ENCODE assay signal across 29 mouse cellular contexts in the genomic region with DNA sequence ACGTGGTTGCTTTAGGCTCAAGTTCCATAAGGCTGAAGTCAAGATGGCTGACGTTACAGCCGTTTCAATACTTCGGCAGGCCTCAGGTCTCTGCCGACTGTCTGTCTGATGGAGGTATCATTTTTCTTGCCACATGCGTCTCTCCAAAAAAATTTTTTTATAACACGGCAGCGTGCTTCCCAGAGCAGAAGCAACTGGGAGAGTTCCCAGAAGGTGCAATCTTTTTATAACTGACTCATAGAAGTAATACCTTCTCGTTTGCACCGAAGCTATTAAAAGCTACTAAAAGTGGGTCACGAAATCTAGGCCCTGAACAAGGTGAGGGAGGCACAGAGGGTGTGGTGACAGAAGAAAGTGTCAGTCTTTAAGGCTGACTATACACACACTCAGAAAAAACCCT.
DNase-seq lines count a peak whose midpoint lies in the region; ATAC-seq and TF ChIP-seq lines count a peak whose summit lies in the region.
"Had no signal": no experiment of that assay in that cellular context is flagged by ENCODE, and none has a peak within 500 bp of the region (broad histone marks: within the 10 kb centered on the region; RNA-seq: fewer than 3 reads in every experiment).

No protein-coding gene starts in this region.

- WGBS in heart, adult 2 months = 64% methylated on average over 11 of the region's 11 CpGs
- 87% methylated on average over 11 of the region's 11 CpGs for WGBS in liver, embryonic 11.5 days

- no peak for TF ChIP-seq POLR2A in heart, adult 2 months (IDR thresholded peaks at IDR 0.05; ENCODE audit: insufficient read depth, low read depth, low read length)

- no peaks in the 10 kb centered on the region for H3K4me1 ChIP-seq in heart, adult 2 months (ENCODE audit: control insufficient read depth, insufficient read depth, low read length)
- H3K4me1 ChIP-seq in liver, embryonic 11.5 days (replicated peaks; ENCODE audit: control insufficient read depth, insufficient read depth, low read length) = no peaks in the 10 kb centered on the region; the same call in 1 of the 2 replicates
- H3K4me1 ChIP-seq: forebrain, embryonic 15.5 days; hindbrain, embryonic 13.5 days; midbrain, embryonic 10.5 days; neural tube, embryonic 12.5 days had no signal

- no peaks in the 10 kb centered on the region for H3K27me3 ChIP-seq in heart, adult 2 months (ENCODE audit: control insufficient read depth, insufficient read depth, low read length)
- no peaks in the 10 kb centered on the region for H3K27me3 ChIP-seq in liver, embryonic 11.5 days (replicated peaks; ENCODE audit: control insufficient read depth, insufficient read depth, low read length)
- H3K27me3 ChIP-seq: embryonic facial prominence, embryonic 13.5 days; forebrain, embryonic 15.5 days; heart, embryonic 13.5 days; hindbrain, embryonic 13.5 days; limb, embryonic 12.5 days; lung, embryonic 15.5 days; neural tube, embryonic 12.5 days; Patski had no signal

- no peak overlapping the region for H3K4me3 ChIP-seq in heart, adult 2 months
- no peak overlapping the region for H3K4me3 ChIP-seq in liver, embryonic 11.5 days (ENCODE audit: low read depth, low read length)
- H3K4me3 ChIP-seq: embryonic facial prominence, embryonic 13.5 days; forebrain, embryonic 10.5 days; forebrain, embryonic 15.5 days; heart, embryonic 13.5 days; hindbrain, embryonic 13.5 days; limb, embryonic 12.5 days; lung, embryonic 15.5 days; midbrain, embryonic 10.5 days; myocyte; neural tube, embryonic 12.5 days had no signal

- no peaks in the 10 kb centered on the region for H3K79me2 ChIP-seq in heart, adult 2 months (replicated peaks; ENCODE audit: control insufficient read depth, insufficient read depth, low read length)

- DNase-seq in gastrocnemius, adult 18-20 months (ENCODE audit: low spot score) = peak; percentile 71
- no peak for DNase-seq in gastrocnemius, postnatal 10 days
- peak in 1 of 2 experiments; percentile 14 for DNase-seq in heart, adult 2 months
- no peak for DNase-seq in heart, adult 9 months (ENCODE audit: low spot score in 2 of 2)
- peak; percentile 8 to 63 for DNase-seq in left cerebral cortex, postnatal 25 days (ENCODE audit: low spot score in 2 of 2)
- no peak for DNase-seq in left cerebral cortex, postnatal 10 days (ENCODE audit: extremely low spot score in 1 of 2, low spot score in 2 of 2)
- DNase-seq in brain, adult 2 months (ENCODE audit: low read depth, low spot score) = peak; percentile 65
- no peak for DNase-seq in liver, embryonic 11.5 days (ENCODE audit: low spot score)
- DNase-seq: adrenal gland, postnatal 10 days; cerebellum, adult 11-12 months; cerebellum, adult 9-11 months; heart, postnatal 4 days; kidney, adult 8-10 months; kidney, postnatal 4 days; thymus, postnatal 4 days had no signal

- TF ChIP-seq CTCF in heart, adult 2 months (IDR thresholded peaks at IDR 0.05) = no peak

- H3K9me3 ChIP-seq in liver, embryonic 11.5 days (ENCODE audit: control insufficient read depth, low read length) = no peaks in the 10 kb centered on the region
- H3K9me3 ChIP-seq: embryonic facial prominence, embryonic 13.5 days; forebrain, embryonic 10.5 days; forebrain, embryonic 15.5 days; heart, embryonic 13.5 days; hindbrain, embryonic 13.5 days; limb, embryonic 12.5 days; lung, embryonic 15.5 days; midbrain, embryonic 10.5 days; neural tube, embryonic 12.5 days had no signal

- no peak overlapping the region for H3K4me2 ChIP-seq in liver, embryonic 11.5 days
- H3K4me2 ChIP-seq: embryonic facial prominence, embryonic 13.5 days; forebrain, embryonic 15.5 days; heart, embryonic 13.5 days; hindbrain, embryonic 13.5 days; limb, embryonic 12.5 days; lung, embryonic 15.5 days; neural tube, embryonic 12.5 days had no signal

- no peaks in the 10 kb centered on the region for H3K36me3 ChIP-seq in heart, adult 2 months (ENCODE audit: control insufficient read depth, insufficient read depth, low read length)
- H3K36me3 ChIP-seq in liver, embryonic 11.5 days (ENCODE audit: control insufficient read depth, insufficient read depth, low read length) = no peaks in the 10 kb centered on the region
- H3K36me3 ChIP-seq: embryonic facial prominence, embryonic 13.5 days; forebrain, embryonic 10.5 days; forebrain, embryonic 15.5 days; heart, embryonic 13.5 days; hindbrain, embryonic 13.5 days; limb, embryonic 12.5 days; lung, embryonic 15.5 days; midbrain, embryonic 10.5 days; neural tube, embryonic 12.5 days had no signal

- TF ChIP-seq EP300 in heart, adult 2 months (IDR thresholded peaks at IDR 0.05; ENCODE audit: insufficient read depth, low read depth, low read length) = no peak

- H3K27ac ChIP-seq in heart, adult 2 months = peak overlapping the region; percentile 34
- no peak overlapping the region for H3K27ac ChIP-seq in liver, embryonic 11.5 days (ENCODE audit: low read depth, low read length)
- H3K27ac ChIP-seq: embryonic facial prominence, embryonic 13.5 days; forebrain, embryonic 10.5 days; forebrain, embryonic 15.5 days; heart, embryonic 13.5 days; hindbrain, embryonic 13.5 days; kidney, postnatal 0 days; limb, embryonic 12.5 days; lung, embryonic 15.5 days; midbrain, embryonic 10.5 days; neural tube, embryonic 12.5 days had no signal

- no peak for ATAC-seq in liver, embryonic 11.5 days (replicated peaks; ENCODE audit: low FRiP score)
- ATAC-seq: forebrain, embryonic 15.5 days; intestine, embryonic 16.5 days; midbrain, embryonic 16.5 days; Patski had no signal

- intact Hi-C loops in heart, adult 2 months (cut with DNase I) = loop anchor here (5.0 kb wide), 1 partner anchor 219 kb away; no protein-coding TSS in a partner anchor
- intact Hi-C loops in left cerebral cortex, postnatal 25 days (cut with DNase I) = loop anchor here (5.0 kb wide), 1 partner anchor 169 kb away; no protein-coding TSS in a partner anchor
- intact Hi-C loops in left cerebral cortex, postnatal 10 days (cut with DNase I) = loop anchor here (5.0 kb wide), 1 partner anchor 169 kb away; no protein-coding TSS in a partner anchor

- H3K9ac ChIP-seq in heart, adult 2 months (ENCODE audit: low read depth, low read length) = no peak overlapping the region
- H3K9ac ChIP-seq in liver, embryonic 11.5 days (ENCODE audit: low read depth, low read length) = no peak overlapping the region
- H3K9ac ChIP-seq: embryonic facial prominence, embryonic 13.5 days; forebrain, embryonic 15.5 days; heart, embryonic 13.5 days; hindbrain, embryonic 13.5 days; limb, embryonic 12.5 days; lung, embryonic 15.5 days; neural tube, embryonic 12.5 days had no signal

Comparison
In these comparisons a context has a peak if more than half of its experiments do, and no peak if none do; other contexts are left out.
1. DNase-seq: peak in gastrocnemius, adult 18-20 months (single experiment), left cerebral cortex, postnatal 25 days (2 of 2) and brain, adult 2 months (single experiment); none in gastrocnemius, postnatal 10 days (single experiment), heart, adult 9 months (0 of 2), left cerebral cortex, postnatal 10 days (0 of 2) and liver, embryonic 11.5 days (single experiment).